Mouse (Mus musculus) ES-Bruce4 (cell line): Measurements from ENCODE around the gene Mettl21a. TPM values are rescaled to one million over a fixed set of nuclear protein-coding genes. Genes with fewer than 3 reads are reported as not detected.

Source experiments
- H3K27ac ChIP-seq: 2 replicates; pipeline ENCODE4 v1.5.1; 2012; ENCODE audit warnings: low read length, inconsistent platforms; ENCODE audit not compliant: insufficient read depth
- H3K27me3 ChIP-seq: 2 replicates; pipeline ENCODE4 v1.6.1; 2012; ENCODE audit warnings: mild to moderate bottlenecking, low read length, inconsistent platforms; ENCODE audit not compliant: control insufficient read depth, poor library complexity, insufficient read depth, severe bottlenecking
- H3K36me3 ChIP-seq: 2 replicates; pipeline ENCODE4 v1.6.1; 2012; ENCODE audit warnings: inconsistent platforms, mild to moderate bottlenecking, low read length, moderate library complexity; ENCODE audit not compliant: control insufficient read depth, poor library complexity, insufficient read depth, severe bottlenecking
- H3K4me1 ChIP-seq: one replicate; pipeline ENCODE4 v1.8.1; 2011; ENCODE audit warnings: low read length; ENCODE audit not compliant: control insufficient read depth, insufficient read depth
- H3K4me3 ChIP-seq: 2 replicates; pipeline ENCODE4 v1.5.1; 2011; ENCODE audit warnings: low read depth, mild to moderate bottlenecking, low read length
- H3K9ac ChIP-seq: 2 replicates; pipeline ENCODE4 v1.6.1; 2012; ENCODE audit warnings: low read depth, mild to moderate bottlenecking, inconsistent platforms; ENCODE audit not compliant: poor library complexity, severe bottlenecking
- H3K9me3 ChIP-seq: replicated peaks from 2 replicates; pipeline ENCODE4 v1.6.1; 2012; ENCODE audit warnings: mild to moderate bottlenecking, low read length, inconsistent platforms; ENCODE audit not compliant: control insufficient read depth, poor library complexity, insufficient read depth, severe bottlenecking
- CTCF ChIP-seq: IDR thresholded peaks from one replicate; pipeline ENCODE4 v1.8.1; 2011; ENCODE audit warnings: low read depth, low read length
- EP300 ChIP-seq: IDR thresholded peaks from 2 replicates; pipeline ENCODE4 v1.6.1; 2011; ENCODE audit warnings: low read depth, low read length; ENCODE audit not compliant: insufficient read depth
- POLR2A ChIP-seq: IDR thresholded peaks from one replicate; pipeline ENCODE4 v1.8.1; 2011; ENCODE audit warnings: low read length; ENCODE audit not compliant: insufficient read depth
- polyA plus RNA-seq: library from polyadenylated mRNA; stranded (reverse); fragments of >200 nt; gene quantifications from 2 replicates; pipeline ENCODE4 v1.2.4, GENCODE M21; 2011; ENCODE audit warnings: low read depth; ENCODE audit not compliant: missing spikeins, insufficient read depth, insufficient read length

Mettl21a gene
- polyA plus RNA-seq, 1 experiment, result 14.5 TPM

GRCm38 (mm10) chr1:64609976-64610375, 7.1 kb downstream of the Mettl21a start:
- H3K9me3 ChIP-seq, result no peaks in the 10 kb centered on the region
- no peak overlapping the region for H3K4me3 ChIP-seq
- H3K27ac ChIP-seq, result no peak overlapping the region
- peaks cover 6% of the 10 kb centered on the region for H3K36me3 ChIP-seq
- no peaks in the 10 kb centered on the region for H3K27me3 ChIP-seq
- H3K4me1 ChIP-seq, result no peaks in the 10 kb centered on the region
- no peak overlapping the region for H3K9ac ChIP-seq
- no peak for TF ChIP-seq POLR2A

GRCm38 (mm10) chr1:64609145-64609544, 7.9 kb downstream of the Mettl21a start:
- Histone ChIP-seq H3K27me3 (no peaks in the 10 kb centered on the region), H3K4me1 (no peaks in the 10 kb centered on the region), H3K27ac (no peak overlapping the region), H3K9ac (no peak overlapping the region), H3K9me3 (no peaks in the 10 kb centered on the region), H3K4me3 (no peak overlapping the region), H3K36me3 (peaks cover 6% of the 10 kb centered on the region)
- TF ChIP-seq CTCF (no peak), EP300 (no peak), POLR2A (no peak)

GRCm38 (mm10) chr1:64603381-64603780, 13.7 kb downstream of the Mettl21a start:
- no peak overlapping the region for H3K9ac ChIP-seq
- H3K4me1 ChIP-seq, result no peaks in the 10 kb centered on the region
- no peaks in the 10 kb centered on the region for H3K27me3 ChIP-seq
- H3K27ac ChIP-seq, result no peak overlapping the region
- H3K36me3 ChIP-seq, result peaks cover 11% of the 10 kb centered on the region
- H3K9me3 ChIP-seq, result no peaks in the 10 kb centered on the region
- H3K4me3 ChIP-seq, result no peak overlapping the region
- no peak for TF ChIP-seq CTCF

GRCm38 (mm10) chr1:64601242-64601842, 15.7 kb downstream of the Mettl21a start:
- Histone ChIP-seq H3K4me1 (no peaks in the 10 kb centered on the region), H3K36me3 (peaks cover 8% of the 10 kb centered on the region), H3K9ac (no peak overlapping the region), H3K4me3 (no peak overlapping the region), H3K27me3 (no peaks in the 10 kb centered on the region), H3K9me3 (no peaks in the 10 kb centered on the region), H3K27ac (no peak overlapping the region)
- TF ChIP-seq EP300 (no peak), CTCF (no peak), POLR2A (no peak)

DNA sequence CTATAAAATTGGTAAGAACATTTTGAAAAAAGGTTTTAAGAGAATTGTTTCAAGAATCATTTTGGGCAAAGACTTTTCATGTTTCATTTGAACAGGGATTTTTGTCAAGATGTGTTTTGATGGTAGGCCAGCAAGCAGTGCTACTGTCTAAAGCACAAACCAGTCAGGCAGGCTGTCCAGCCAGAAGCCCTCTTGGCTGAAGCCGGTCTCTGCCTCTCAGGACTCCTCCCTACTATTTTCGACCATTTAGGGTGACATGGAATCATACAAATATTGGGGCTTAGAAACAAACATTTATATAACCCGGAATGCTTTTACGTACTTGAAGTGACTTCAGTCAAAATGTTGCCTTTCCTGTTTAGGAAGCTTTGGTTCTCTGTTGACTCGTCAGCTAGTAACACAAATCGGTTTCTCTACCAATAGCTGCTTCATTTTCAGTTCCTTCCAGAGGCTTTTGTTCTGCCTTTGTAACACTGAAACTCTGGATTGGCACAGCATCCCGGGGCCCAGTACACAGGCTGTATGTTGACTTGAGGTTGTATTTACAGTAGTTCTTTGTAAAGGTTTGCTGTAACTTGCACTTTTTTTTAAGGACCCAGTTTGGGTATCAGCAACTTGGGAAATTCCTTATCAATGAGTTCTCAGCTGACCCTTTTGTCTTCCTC, 16.5 kb downstream of the Mettl21a start:
- no peak overlapping the region for H3K4me3 ChIP-seq
- H3K27me3 ChIP-seq, result no peaks in the 10 kb centered on the region
- H3K36me3 ChIP-seq, result peaks cover 8% of the 10 kb centered on the region
- no peak overlapping the region for H3K27ac ChIP-seq
- TF ChIP-seq CTCF, result no peak
- TF ChIP-seq EP300, result no peak
- TF ChIP-seq POLR2A, result no peak
- no peak overlapping the region for H3K9ac ChIP-seq
- no peaks in the 10 kb centered on the region for H3K4me1 ChIP-seq
- H3K9me3 ChIP-seq, result no peaks in the 10 kb centered on the region

GRCm38 (mm10) chr1:64598926-64599325, 18.1 kb downstream of the Mettl21a start:
- Histone ChIP-seq H3K27ac (no peak overlapping the region), H3K9me3 (no peaks in the 10 kb centered on the region), H3K27me3 (no peaks in the 10 kb centered on the region), H3K36me3 (peaks cover 8% of the 10 kb centered on the region), H3K9ac (no peak overlapping the region), H3K4me1 (no peaks in the 10 kb centered on the region), H3K4me3 (no peak overlapping the region)
- TF ChIP-seq EP300 (no peak), CTCF (no peak), POLR2A (no peak)
